Mouse (Mus musculus) myocyte (in vitro differentiated cells): ENCODE measurements around the gene Myoz2.

Experiments
- MAX ChIP-seq: IDR thresholded peaks from one replicate; pipeline ENCODE4 v1.6.1; 2011; ENCODE audit warnings: low read depth, mild to moderate bottlenecking, control low read depth
- MYOD1 ChIP-seq, 3 experiments: IDR thresholded peaks; one replicate each; pipeline ENCODE4 v1.6.1; 2011; ENCODE audit warnings: control low read depth in 2 of 3, low read depth in 2 of 3, mild to moderate bottlenecking in 2 of 3, moderate library complexity in 1 of 3; ENCODE audit not compliant: insufficient read length in 2 of 3, control insufficient read depth in 1 of 3
- POLR2A ChIP-seq: IDR thresholded peaks from one replicate; pipeline ENCODE4 v1.6.1; 2011; ENCODE audit warnings: low read depth, mild to moderate bottlenecking, control low read depth, moderate library complexity; ENCODE audit not compliant: insufficient read length
- POLR2AphosphoS2 ChIP-seq: IDR thresholded peaks from one replicate; pipeline ENCODE4 v1.6.1; 2011; ENCODE audit warnings: low read depth, control low read depth; ENCODE audit not compliant: insufficient read length
- USF1 ChIP-seq: IDR thresholded peaks from one replicate; pipeline ENCODE4 v1.6.1; 2011; ENCODE audit warnings: low read depth, mild to moderate bottlenecking, control low read depth, moderate library complexity

DNA sequence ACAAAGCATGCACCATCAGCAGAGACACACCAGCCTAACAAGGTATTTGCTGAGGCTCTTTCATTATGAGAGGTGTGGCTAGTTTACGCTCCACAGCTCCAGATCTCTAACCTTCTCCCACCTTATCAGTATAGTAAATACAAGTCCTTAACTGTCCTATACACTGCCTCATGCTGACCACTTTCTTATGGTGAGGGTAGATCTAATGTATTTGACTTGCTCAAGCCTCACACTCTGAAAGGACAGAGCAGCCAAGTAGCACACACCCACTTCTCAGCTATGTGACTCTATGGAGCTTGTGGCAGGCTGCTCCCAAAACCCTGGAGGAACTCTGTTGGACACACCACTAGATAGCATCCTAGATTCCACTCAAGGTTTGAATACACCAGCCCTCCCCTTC lies 58.9 kb downstream of the Myoz2 start:
- TF ChIP-seq MAX, result no peak
- TF ChIP-seq POLR2A, result no peak
- no peak for TF ChIP-seq POLR2AphosphoS2
- TF ChIP-seq USF1, result no peak
- no peak for TF ChIP-seq MYOD1 (IDR thresholded peaks at IDR 0.05; ENCODE audit: control insufficient read depth in 1 of 3, insufficient read length in 2 of 3, low read depth in 2 of 3)
